Mouse (Mus musculus) ZHBTc4 (cell line): ENCODE measurements around the gene Pde6h.
"Not testable (repeated sequence)": the region's sequence is repeated elsewhere in the genome, so short reads cannot be mapped to it uniquely, and the experiment has no call there.

Experiments
- DNase-seq: peaks from one replicate; pipeline ENCODE4 v3.0.0-alpha.2; 2011; ENCODE audit warnings: low read depth, low spot score

Pde6h gene

DNA sequence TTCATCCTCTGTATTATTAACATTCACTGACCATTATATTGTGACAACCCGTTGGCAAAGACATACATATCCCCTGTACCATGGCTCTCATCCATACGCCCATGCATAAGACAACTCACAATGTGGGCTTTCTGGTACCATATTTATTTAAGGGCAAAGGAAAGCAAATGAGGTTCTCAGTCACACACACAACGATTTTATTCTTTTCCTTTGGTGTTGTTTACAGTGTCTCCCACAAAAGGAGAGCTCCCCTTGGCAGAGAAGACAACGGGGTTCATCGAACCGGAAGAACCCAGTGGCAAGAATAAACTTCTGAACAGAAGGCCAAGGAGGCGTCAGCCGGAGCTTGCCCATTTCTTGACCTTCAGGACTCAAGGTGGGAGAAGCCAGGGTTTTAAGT lies at the start of gene Pde6h:
Gene Pde6h (plus strand): TSS at position 301 of the 400 bp plus-strand sequence.
- DNase-seq, result no peak

DNA sequence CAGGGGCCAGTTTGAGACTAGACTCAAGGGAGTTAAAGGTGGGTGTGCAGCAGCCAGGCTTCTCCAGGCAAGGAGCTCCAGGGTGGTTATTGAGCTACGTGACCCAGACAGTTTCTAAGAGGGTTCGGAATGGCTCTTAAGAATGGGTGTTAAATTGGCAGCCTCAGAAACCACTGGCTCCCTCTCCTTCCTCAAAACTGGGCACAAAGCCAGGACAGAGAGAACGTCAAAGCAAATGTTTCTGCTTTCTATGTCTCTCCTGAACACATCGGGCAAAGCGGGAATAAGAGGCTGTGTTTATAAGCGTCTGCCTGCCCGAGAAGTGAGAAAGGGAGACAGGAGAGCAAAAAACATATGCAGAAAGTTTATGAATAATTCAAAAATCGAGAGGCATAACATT lies 49.0 kb upstream of the Pde6h start:
- no peak for DNase-seq

DNA sequence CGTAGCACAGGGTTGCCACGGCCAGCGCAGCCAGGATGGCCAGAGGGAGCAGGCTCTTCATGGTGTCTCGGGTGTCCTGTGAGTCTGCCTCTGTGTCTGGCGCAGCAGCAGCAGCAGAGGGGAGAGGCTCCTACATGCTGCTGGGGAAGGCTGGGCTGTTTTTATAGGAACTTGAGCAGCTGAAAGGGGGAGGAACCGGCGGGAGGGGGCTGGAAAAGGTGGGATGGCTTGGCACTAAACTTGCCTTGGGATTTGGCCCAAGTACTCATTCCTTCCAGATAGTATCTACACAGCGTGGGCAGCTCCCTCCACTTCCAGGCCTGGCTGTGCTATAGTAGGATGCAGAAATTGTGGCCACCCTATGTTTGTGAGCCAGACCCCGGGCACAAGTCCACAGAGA lies 48.0 kb upstream of the Pde6h start, which contains the start of gene Mgp:
Gene Mgp (minus strand): TSS at position 154 of the 400 bp plus-strand sequence.
- no peak for DNase-seq

DNA sequence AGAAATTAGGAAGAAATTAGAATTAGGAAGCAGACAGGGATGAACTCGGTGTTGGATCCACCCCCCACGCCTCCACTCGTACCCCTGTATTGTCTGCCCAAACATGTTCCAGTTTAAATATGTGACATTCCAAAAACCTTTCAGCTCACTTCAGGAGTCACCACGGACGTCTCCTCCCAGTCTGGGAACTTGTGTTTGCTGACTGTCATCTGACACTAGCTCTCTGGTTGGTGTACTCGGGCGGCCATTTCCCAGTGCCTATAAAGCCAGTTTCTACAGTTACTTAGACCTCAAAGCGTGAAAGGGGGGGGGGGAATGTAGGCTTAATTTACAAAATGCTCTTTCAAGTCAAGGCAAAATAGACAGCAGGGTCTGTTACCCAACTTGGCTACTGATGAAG lies 42.0 kb upstream of the Pde6h start:
- no peak for DNase-seq

DNA sequence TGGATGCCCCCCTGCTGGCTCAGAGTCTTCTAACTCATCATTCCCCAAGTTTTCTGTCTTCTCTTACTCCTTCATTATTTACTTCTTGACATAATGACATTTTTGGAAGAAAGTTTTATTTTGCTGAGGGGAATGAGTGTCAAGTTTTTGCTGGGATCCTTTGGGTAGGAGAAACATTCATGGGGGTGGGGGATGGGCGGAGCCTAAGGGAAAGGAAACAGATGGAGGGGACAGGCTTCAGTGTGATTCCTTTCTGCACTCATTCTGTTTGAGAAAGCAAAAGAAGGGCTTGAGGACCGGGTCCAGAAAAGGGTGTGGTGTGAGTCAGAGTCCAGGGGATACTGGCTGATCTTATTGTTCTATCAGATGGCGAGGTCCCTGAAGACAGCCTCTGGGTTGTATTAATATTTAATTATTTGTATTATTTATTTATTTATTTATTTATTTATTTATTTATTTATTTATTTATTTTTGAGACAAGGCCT lies 40.2 kb upstream of the Pde6h start:
- DNase-seq, result no peak

DNA sequence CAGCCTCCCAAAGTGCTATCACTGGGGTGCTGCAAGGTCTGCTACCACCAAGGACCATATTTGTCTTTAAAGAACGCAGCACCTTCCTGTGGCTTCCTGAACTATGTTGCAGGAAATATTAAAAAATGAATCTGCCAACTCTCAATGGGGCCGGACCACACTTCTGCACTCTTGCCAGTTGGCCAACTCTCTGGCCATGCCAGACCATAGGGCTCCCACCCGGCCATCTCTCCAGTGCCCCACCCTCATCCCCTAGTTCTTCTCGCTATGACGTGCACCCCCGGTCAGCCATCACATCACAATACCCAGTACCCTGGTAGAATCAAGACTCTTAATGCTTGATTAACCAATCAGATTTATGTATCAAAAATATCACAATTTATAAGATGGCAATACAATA lies 39.7 kb upstream of the Pde6h start:
- no peak for DNase-seq

DNA sequence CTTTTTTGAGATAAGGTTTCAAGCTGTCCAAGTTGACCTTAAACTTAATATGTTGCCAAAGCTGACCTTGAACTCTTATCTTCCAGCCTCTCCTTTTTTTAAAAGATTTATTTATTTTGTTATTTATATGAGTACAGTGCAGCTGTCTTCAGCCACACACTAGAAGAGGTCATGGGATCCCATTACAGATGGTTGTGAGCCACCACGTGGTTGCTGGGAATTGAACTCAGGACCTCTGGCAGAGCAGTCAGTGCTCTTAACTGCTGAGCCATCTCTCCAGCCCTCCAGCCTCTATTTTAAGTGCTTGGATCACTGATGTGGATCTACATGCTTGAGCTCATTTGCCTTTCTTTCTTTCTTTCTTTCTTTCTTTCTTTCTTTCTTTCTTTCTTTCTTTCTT lies 38.9 kb upstream of the Pde6h start:
- not testable (repeated sequence) for DNase-seq

DNA sequence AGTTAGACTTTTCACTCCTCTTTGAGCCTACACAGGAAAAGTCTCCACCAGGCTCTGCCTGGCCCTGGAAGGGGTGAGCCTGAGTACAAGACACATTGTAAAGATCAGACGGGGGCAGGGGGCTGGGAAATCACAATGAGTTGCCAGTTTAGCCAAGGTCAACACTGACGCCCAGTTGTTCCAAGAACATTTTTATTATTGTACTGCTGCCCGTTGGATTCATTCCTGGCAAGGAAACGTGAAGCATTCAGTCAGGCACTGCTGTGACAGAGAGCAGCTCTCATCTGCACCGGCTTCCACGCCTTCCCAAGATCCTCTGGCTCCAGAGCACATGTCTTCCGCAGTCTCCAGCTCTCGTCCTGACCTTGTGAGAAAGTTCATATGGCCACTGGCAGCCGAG lies 35.8 kb upstream of the Pde6h start:
- no peak for DNase-seq

DNA sequence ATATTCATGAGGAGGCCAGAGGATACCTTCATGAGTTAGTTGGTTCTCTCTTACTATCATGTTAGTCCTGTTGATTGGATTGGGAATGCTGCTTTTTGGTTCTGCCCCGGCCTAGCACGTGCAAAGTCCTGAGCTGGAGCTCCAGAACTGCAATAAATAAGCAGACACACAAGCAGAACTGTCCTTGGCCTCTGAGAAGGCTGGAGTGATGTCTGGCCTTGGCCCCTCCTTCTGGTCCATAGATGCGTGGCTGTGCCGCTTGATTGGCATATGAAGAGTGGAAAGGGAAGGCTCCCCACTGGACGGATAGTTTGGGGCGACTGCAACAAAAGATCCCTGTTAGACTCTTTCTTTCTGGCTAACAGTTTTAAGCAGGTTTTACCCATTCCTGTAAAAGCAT lies 34.6 kb upstream of the Pde6h start:
- no peak for DNase-seq

DNA sequence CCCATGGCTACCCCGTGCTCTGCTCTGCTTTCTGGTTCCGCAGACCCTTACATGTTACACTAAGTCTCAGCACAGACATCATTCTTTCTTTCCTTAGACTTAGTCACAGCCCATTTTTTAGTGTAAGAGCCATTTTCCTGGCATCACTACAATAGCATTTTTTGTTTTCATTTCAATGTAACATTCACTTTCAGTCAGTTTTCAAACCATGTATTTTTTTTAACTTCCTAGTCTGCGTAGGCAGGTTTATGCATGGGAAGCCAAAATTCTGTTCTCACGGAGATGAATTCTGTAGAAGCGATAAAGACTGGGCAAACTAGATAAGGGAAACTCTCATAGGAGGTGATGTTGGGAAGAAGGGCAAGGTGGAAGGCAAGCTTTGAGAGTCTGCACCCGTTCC lies 34.1 kb upstream of the Pde6h start:
- no peak for DNase-seq

DNA sequence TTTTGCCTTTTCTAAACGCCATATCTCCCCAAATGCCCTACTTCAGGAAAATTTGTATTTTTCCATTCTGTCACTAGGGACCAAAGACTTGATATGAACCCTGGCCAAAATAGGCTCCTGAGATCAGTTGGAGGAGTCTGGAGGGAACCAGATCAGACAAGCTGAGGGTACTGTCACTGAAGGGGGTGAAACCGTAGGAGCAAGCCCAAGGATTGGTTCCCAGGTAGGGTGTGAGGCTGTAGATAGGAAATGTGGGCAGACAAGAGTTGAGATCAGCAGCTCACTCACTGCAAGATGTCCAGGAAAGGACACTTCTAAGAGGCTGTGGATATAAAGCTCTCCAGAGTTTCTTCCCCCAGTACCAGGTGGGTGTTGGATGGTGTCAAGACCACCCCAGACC lies 31.6 kb upstream of the Pde6h start:
- DNase-seq, result no peak

DNA sequence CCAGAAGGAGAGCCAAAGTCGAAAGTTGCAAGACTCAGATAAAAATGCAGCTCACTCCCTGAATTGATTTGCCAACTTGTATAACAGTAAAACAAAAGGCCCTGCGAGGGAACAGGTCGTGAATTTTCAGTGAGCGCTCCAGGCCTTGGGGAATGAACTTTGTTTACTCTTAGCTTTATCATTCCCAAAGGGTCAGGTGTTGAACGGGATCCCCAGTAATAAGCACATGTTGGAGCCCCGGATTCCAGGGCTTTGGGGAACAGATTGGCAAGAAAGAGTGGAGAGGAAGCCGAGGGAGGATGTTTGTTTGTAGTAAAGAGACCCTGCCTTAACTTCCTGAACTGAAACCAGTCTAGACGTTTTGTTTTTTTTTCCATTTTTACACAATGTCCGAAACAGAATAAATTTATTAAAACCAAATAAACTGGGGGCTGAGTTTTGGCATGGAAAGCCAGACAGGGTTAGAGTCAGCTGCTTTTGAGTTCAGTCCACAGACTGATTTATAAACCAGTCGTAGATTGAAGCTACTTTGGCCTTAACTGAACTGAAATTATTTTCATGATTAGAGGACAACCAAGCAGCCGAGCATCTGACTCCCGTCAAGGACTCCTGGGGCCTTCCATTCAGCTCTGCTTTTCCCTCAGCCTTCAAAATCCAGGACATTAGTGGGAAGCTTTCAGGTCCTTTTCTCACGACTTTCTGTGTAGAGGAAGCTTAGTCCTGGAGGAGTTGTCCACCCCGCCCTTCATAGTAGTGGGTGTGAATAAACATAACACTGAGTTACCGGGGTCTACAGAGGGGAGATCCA lies 28.9 kb upstream of the Pde6h start:
- no peak for DNase-seq

DNA sequence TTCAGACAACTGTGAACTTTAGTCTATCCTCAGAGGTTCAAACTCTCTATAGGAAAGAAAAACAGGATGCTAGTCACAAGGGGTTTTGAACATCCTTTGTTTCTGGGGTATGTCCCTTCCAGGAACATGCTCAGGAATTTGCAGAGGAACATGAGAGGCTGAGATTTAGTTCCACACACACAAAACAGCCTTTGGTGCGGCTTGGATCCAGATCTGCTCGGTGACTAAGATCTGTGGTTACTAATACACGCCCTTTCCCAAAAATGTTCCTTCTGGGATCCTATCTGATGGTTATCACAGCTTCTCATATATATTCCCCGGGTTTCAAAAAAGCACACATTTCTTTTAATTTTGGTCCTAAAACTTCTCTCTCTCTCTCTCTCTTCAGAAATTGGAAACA lies 25.8 kb upstream of the Pde6h start:
- DNase-seq, result no peak

DNA sequence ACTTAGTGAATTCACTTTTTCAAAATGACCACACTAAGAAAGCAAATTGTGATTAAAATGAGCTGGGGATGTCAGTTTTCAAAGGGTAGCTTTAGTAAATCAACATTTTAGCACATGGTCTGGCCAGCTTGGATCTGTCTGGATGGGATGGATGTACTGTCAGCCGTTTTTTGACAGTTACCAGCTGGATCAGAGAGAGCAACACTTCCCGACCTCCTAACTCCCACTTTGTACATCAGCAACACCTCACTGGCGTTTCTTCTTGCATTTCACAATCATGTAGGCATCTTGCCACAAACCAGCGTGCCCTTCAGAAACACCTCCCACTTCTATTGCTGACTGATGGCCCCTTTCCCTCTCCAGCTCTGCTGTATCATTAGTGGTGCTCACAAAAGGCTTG lies 25.4 kb upstream of the Pde6h start:
- no peak for DNase-seq

DNA sequence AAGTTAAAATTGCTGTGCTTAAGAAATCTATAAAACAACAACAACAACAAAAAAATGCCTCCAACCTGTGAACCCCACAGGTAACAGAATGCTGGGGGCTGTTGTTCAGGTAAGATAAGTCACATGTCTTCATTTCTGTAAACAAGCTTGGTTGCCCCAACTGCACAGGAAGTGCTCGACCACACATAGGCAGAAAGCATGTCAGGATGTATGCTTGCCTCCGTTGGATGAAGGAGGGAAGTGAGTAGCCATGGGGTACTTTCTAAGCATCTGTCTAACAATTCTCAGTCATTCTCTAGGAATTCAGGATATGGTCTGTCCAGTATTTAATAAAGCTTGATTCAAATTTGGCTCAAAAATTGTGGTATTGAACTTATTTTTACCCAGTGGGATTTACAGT lies 24.7 kb upstream of the Pde6h start:
- DNase-seq, result no peak

DNA sequence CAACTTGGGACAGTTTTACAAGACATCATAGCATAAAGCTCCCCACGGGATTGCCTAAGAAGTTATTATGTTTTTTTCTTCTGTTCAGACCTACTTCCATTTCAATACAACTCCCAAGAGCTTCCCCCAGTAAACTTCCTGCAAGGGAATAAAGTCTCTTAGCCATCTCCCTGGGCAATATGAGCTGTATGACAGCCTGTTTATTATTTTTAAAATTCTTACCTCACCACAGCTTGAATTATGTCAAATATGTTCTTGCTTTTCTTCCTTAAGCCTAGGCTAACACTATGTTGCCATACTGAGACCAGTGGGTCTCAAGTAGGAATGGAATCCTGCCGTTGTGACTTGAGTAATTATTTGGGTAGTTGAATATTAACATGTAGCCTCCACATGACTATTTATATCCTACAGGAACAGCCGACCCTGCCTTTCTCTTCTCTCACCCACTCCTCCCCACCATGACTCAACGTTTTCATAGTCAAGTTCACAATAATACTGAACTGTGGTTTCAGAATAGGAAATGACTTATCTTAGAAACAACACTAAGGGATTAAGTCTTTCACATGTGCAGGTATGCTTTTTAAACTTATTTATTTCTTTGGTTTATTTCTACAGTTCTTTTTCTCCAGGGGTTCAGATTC lies 23.1 kb upstream of the Pde6h start:
- no peak for DNase-seq

DNA sequence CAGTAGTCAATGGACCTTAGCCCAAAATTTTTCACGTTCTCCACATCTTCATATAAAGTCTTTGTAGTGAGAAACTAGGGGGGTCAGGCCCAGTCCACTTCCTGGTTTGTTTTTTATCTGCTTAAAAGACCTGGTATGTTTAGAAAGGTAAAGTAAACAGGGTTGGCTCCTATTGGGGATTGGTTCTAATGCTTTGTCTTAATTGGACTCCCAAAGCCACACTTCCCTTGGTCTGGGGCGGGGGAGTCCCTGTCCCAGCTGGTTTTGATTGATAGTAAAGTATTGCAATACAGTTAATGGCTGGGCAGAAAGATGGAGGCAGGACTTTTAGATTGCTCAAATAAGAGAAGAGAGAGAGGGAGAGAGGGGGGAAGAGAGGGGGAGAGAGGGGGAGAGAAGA lies 22.6 kb upstream of the Pde6h start:
- DNase-seq, result no peak

DNA sequence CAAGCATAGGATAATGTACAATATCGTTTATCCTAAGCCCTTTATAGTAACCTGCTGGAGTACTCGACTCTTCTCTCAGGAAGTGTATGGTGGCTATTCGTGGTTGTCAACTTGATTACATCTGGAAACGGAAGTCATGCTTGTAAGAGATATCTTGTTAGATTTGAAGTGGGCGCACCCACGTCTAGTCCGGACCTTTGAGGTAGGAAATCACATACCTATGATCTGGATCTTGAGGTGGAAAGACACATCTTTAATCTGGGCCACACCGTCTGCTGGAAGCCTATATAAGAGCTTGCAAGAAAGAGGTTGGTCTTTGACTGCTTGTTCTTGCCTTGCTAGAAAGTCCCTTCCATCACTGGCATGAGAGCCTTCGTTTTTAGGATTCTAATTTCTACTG lies 21.1 kb upstream of the Pde6h start:
- no peak for DNase-seq

DNA sequence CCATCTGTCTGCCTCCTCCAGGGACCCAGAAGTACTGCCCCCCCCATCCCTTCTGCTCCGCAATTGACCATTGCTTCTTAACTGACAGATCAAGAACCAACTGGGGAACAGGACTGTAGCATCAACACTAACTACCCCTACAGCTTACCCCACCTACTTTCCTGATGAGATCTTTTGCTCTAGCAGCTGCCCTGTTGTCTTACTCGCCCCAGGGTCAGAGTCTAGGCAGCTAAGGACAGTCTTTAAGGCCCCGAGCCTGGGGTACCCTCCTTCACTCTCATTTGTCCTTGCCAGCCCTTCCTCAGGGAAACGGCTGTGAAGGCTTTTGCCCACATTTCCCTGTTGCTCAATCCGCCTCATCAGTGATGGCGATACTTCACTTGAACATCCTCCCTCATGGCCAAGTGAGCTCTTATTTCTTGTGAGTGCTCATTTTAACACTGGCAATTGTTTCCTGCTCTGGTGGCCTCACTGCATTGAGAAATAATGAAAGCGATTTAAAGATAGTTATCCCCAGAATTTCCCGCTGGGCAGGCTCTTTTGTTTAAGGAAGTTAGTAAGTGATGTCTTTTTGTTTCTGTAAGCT lies 19.7 kb upstream of the Pde6h start:
- no peak for DNase-seq

DNA sequence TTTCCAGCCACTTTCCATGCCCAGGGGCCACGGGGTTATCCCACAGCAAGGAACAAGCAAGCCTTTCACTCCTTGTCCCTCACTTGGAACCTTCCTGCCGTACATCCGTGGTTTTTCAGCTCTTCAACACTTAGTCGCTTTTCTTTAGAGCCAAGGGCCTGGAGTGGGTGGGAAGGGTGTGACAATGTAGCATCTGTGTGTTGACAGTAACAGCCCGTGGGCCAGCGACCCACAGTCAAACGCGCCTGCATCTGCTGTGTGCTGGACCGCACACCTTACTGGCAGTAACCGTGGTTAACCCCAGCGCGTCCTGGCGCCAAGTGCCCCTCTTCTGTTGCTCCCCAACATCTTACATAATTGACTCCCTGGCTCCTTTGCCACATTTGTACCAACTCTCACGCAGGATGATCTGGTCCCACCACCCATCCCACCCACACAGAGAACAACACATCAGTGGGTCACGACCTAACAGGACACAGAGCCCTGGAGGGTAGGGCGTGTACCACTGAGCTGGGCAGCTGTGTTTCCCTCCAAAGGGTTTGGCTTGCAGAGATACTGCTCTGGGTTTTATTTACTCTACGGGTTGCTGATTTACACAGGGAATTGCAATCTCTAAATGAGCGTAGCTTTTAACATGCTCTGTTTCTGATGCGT lies 17.2 kb upstream of the Pde6h start:
- DNase-seq, result no peak

DNA sequence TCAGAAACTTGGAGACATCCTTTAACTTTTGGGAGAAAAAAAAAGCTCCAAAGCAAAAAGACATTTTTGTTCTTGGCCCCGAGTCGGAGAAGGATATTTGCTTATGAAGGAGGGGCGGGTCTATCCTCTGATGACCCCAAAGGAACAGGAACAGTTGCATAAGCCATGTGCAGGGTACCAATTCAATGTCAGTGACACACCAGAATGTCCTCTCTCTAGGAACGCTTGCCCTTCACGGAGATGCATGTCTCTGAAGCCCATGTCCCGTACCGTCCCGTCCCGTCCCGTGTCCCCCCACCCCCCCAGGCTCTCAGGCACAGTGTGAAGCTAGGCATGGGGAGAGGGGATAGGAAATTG lies 16.7 kb upstream of the Pde6h start:
- no peak for DNase-seq

DNA sequence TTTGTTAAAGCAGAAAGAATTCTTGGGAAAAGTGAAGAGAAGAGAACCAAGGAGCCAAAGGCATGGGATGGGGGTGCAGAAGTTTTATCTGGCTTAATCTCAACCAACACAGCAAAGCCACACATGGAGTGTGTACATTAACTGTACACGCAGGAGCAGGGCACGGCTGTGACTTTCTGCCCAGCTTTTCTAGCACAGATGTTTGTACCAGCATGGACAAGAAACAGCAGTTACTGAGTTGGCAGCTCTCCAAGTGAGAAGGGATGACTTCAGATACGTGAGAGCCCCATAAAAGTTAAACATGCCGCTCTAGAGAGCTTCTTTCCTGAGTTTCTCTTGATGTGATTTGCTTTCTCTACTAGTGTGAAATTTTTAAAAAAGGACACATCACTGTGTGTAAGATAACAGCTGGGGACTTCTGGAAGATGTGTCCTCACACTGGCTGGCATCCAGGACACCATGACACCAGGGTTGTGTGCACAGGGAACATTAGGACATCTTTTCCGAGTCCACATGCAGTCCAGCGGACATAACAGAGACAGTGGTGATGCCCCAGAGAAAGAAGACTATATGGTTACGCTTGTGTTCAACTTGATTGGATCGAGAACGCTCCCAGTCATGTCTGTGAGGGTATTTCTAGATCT lies 13.3 kb upstream of the Pde6h start:
- DNase-seq, result no peak
